Mouse (Mus musculus): ENCODE measurements at regions not wholly inside any gene's neighbourhood (a gene's known extent, or its start where the extent isn't known, plus 50 kb on each side); places are given as distances from the start of the nearest gene placed in this dataset.
A peak's percentile ranks its signal among the peaks of the same experiment; 100 is the strongest.

GRCm38 (mm10) chr19:3208283-3208682, 74.4 kb upstream of the Mrpl21 start:
- H3K36me3 ChIP-seq (ENCODE audit: control insufficient read depth, insufficient read depth), result no peaks in the 10 kb centered on the region
- WGBS, result 9% methylated on average over 4 of the region's 4 CpGs
- H3K9me3 ChIP-seq (ENCODE audit: control insufficient read depth), result no peaks in the 10 kb centered on the region
- no peaks in the 10 kb centered on the region for H3K4me1 ChIP-seq (replicated peaks; ENCODE audit: control insufficient read depth, insufficient read depth, low read length)
- H3K4me2 ChIP-seq (replicated peaks; ENCODE audit: low read depth), result no peak overlapping the region
- H3K27me3 ChIP-seq (replicated peaks; ENCODE audit: control insufficient read depth, insufficient read depth, low read length), result no peaks in the 10 kb centered on the region
- no peak overlapping the region for H3K9ac ChIP-seq (ENCODE audit: low read depth, low read length)
- H3K4me3 ChIP-seq (ENCODE audit: low read depth, low read length), result no peak overlapping the region
- no peak overlapping the region for H3K27ac ChIP-seq (ENCODE audit: low read depth, low read length)
- peak; percentile 76 for TF ChIP-seq CTCF (IDR thresholded peaks at IDR 0.05; ENCODE audit: low read depth)
- no peak for ATAC-seq

Data from intestine, postnatal 0 days (tissue).